Mouse (Mus musculus) lung, postnatal 0 days (tissue): Measurements from ENCODE around the gene Prickle2.

Experiments used
- CTCF ChIP-seq: IDR thresholded peaks from 2 replicates; pipeline ENCODE4 v1.5.1; 2016; ENCODE audit warnings: antibody characterized with exemption, mild to moderate bottlenecking
- EP300 ChIP-seq: IDR thresholded peaks from 2 replicates; pipeline ENCODE4 v1.6.1; 2016; ENCODE audit warnings: antibody characterized with exemption, mild to moderate bottlenecking, control low read depth

- TF ChIP-seq EP300 = no peak
- TF ChIP-seq CTCF = no peak
These were observed 206.5 kb downstream of the Prickle2 start for GRCm38 (mm10) chr6:92499449-92499848.
